Mouse (Mus musculus): ENCODE results near the gene Tmem178b.
A peak's percentile ranks its signal among the peaks of the same experiment; 100 is the strongest.

Gene Tmem178b

GRCm38 (mm10) chr6:40078353-40078752 lies 205.3 kb downstream of the Tmem178b start:
- DNase-seq (ENCODE audit: low spot score) = no peak

GRCm38 (mm10) chr6:40083726-40084125 lies 210.7 kb downstream of the Tmem178b start:
- no peak for DNase-seq (ENCODE audit: low spot score)

- no peak for DNase-seq (ENCODE audit: low spot score)
Observed at GRCm38 (mm10) chr6:40091250-40091651, 218.2 kb downstream of the Tmem178b start.

- DNase-seq (ENCODE audit: low spot score) = no peak
Observed at GRCm38 (mm10) chr6:40098498-40098897, 225.4 kb downstream of the Tmem178b start.

GRCm38 (mm10) chr6:40101785-40102184 lies 228.7 kb downstream of the Tmem178b start:
- no peak for DNase-seq (ENCODE audit: low spot score)

- DNase-seq (ENCODE audit: low spot score) = no peak
Observed at GRCm38 (mm10) chr6:40102863-40103262, 229.8 kb downstream of the Tmem178b start.

- DNase-seq (ENCODE audit: low spot score) = no peak
Observed at GRCm38 (mm10) chr6:40110029-40110428, 237.0 kb downstream of the Tmem178b start.

- no peak for DNase-seq (ENCODE audit: low spot score)
Observed at GRCm38 (mm10) chr6:40110729-40111128, 237.7 kb downstream of the Tmem178b start.

- DNase-seq (ENCODE audit: low spot score) = no peak
Observed at GRCm38 (mm10) chr6:40112488-40112887, 239.4 kb downstream of the Tmem178b start.

GRCm38 (mm10) chr6:40116225-40116624 lies 243.2 kb downstream of the Tmem178b start:
- DNase-seq (ENCODE audit: low spot score) = no peak

- no peak for DNase-seq (ENCODE audit: low spot score)
Observed at GRCm38 (mm10) chr6:40120176-40120575, 247.1 kb downstream of the Tmem178b start.

- no peak for DNase-seq (ENCODE audit: low spot score)
Observed at GRCm38 (mm10) chr6:40121494-40121893, 248.4 kb downstream of the Tmem178b start.

- peak; percentile 16 for DNase-seq (ENCODE audit: low spot score)
Observed at GRCm38 (mm10) chr6:40123070-40123690, 250.1 kb downstream of the Tmem178b start.

GRCm38 (mm10) chr6:40123960-40124359 lies 250.9 kb downstream of the Tmem178b start:
- DNase-seq (ENCODE audit: low spot score) = no peak

- no peak for DNase-seq (ENCODE audit: low spot score)
Observed at GRCm38 (mm10) chr6:40128716-40129115, 255.6 kb downstream of the Tmem178b start.

- no peak for DNase-seq (ENCODE audit: low spot score)
Observed at GRCm38 (mm10) chr6:40131936-40132335, 258.9 kb downstream of the Tmem178b start.

GRCm38 (mm10) chr6:40133436-40133835 lies 260.4 kb downstream of the Tmem178b start:
- DNase-seq (ENCODE audit: low spot score) = no peak

- DNase-seq (ENCODE audit: low spot score) = no peak
Observed at GRCm38 (mm10) chr6:40135716-40136115, 262.6 kb downstream of the Tmem178b start.

- DNase-seq (ENCODE audit: low spot score) = no peak
Observed at GRCm38 (mm10) chr6:40137346-40137745, 264.3 kb downstream of the Tmem178b start.

- DNase-seq (ENCODE audit: low spot score) = no peak
Observed at GRCm38 (mm10) chr6:40137831-40138520, 264.9 kb downstream of the Tmem178b start.

- no peak for DNase-seq (ENCODE audit: low spot score)
Observed at GRCm38 (mm10) chr6:40142582-40142981, 269.5 kb downstream of the Tmem178b start.

GRCm38 (mm10) chr6:40144371-40144770 lies 271.3 kb downstream of the Tmem178b start:
- DNase-seq (ENCODE audit: low spot score) = no peak

GRCm38 (mm10) chr6:40145601-40146000 lies 272.5 kb downstream of the Tmem178b start:
- DNase-seq (ENCODE audit: low spot score) = no peak

- DNase-seq (ENCODE audit: low spot score) = no peak
Observed at GRCm38 (mm10) chr6:40152241-40152640, 279.2 kb downstream of the Tmem178b start.
